Mouse (Mus musculus) lung, postnatal 0 days (tissue): ENCODE results near the gene Acad8. TPM values are rescaled to one million over a fixed set of nuclear protein-coding genes. Genes with fewer than 3 reads are reported as not detected.

Experiments
- ATAC-seq: fragments of 200-750 bp; cut with Nextera tagmentation; 2 replicates; pipeline ENCODE4 v1.8.0; 2017; ENCODE audit warnings: moderate library complexity
- DNase-seq: peaks from one replicate; pipeline ENCODE4 v3.0.0-alpha.2; 2016; ENCODE audit warnings: low spot score
- H3K27ac ChIP-seq: fragments of 300-500 bp; sonication (generic); 2 replicates; pipeline ENCODE4 v1.5.1; 2014; ENCODE audit warnings: antibody characterized with exemption, mild to moderate bottlenecking, low read length, mixed read lengths
- H3K27me3 ChIP-seq: fragments of 300-500 bp; sonication (generic); replicated peaks from 2 replicates; pipeline ENCODE4 v1.6.1; 2014; ENCODE audit warnings: low read length, mixed read lengths; ENCODE audit not compliant: insufficient read depth
- H3K36me3 ChIP-seq: fragments of 300-500 bp; sonication (generic); 2 replicates; pipeline ENCODE4 v1.6.1; 2014; ENCODE audit warnings: low read length, mixed read lengths; ENCODE audit not compliant: insufficient read depth
- H3K4me1 ChIP-seq: fragments of 300-500 bp; sonication (generic); 2 replicates; pipeline ENCODE4 v1.6.1; 2014; ENCODE audit warnings: antibody characterized with exemption, low read depth, low read length, mixed read lengths; ENCODE audit not compliant: insufficient read depth
- H3K4me2 ChIP-seq: fragments of 300-500 bp; sonication (generic); replicated peaks from 2 replicates; pipeline ENCODE4 v1.6.1; 2014; ENCODE audit warnings: low read depth, mild to moderate bottlenecking, low read length, moderate library complexity, mixed read lengths
- H3K4me3 ChIP-seq: fragments of 300-500 bp; sonication (generic); 2 replicates; pipeline ENCODE4 v1.5.1; 2014; ENCODE audit warnings: low read depth, low read length
- H3K9ac ChIP-seq: fragments of 300-500 bp; sonication (generic); replicated peaks from 2 replicates; pipeline ENCODE4 v1.6.1; 2014; ENCODE audit warnings: low read depth, mild to moderate bottlenecking
- H3K9me3 ChIP-seq: fragments of 300-500 bp; sonication (generic); 2 replicates; pipeline ENCODE4 v1.6.1; 2016; ENCODE audit warnings: low read length, mixed read lengths
- CTCF ChIP-seq: IDR thresholded peaks from 2 replicates; pipeline ENCODE4 v1.5.1; 2016; ENCODE audit warnings: antibody characterized with exemption, mild to moderate bottlenecking
- EP300 ChIP-seq: IDR thresholded peaks from 2 replicates; pipeline ENCODE4 v1.6.1; 2016; ENCODE audit warnings: antibody characterized with exemption, mild to moderate bottlenecking, control low read depth
- WGBS: fragments of 180-500 bp; shearing (Covaris S2); extraction: QIAGEN DNeasy Blood & Tissue Kit; methylation state at CpG from one replicate; pipeline ENCODE4 v1.1.7; 2014; 5-methylcytosine and 5-hydroxymethylcytosine counted together
- polyA plus RNA-seq: library from polyadenylated mRNA; unstranded; fragments of >200 nt; fragmentation: Nextera tagmentation; extraction: Ambion mirVana; gene quantifications from 2 replicates; pipeline ENCODE4 v1.2.1, GENCODE M21; 2015

The Acad8 gene
- polyA plus RNA-seq, 1 experiment from 2014 or later, result 31.6 TPM

DNA sequence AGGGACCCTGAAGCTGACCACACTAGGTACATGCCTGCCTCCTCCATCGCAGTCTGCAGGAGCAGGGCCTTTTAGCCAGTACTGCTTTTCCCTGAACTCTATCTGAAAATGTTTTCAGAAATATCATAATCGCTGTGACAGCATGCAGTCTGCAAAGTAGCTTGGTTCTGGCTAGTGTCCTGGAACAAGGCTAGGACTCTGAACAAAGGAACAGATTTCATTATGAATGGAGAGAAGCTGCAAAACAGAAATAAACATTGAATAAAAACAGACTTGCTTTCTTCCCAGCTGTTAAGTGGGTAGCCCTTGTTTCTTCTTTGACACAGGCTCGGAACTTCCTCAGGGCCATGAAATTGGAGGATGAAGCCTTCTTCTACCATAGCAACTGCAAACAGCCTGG, 5.9 kb upstream of the Acad8 start:
- H3K36me3 ChIP-seq, result peaks cover 50% of the 10 kb centered on the region
- H3K9me3 ChIP-seq, result no peaks in the 10 kb centered on the region
- H3K27ac ChIP-seq, result no peak overlapping the region
- TF ChIP-seq CTCF, result no peak
- no peak for TF ChIP-seq EP300
- no peaks in the 10 kb centered on the region for H3K27me3 ChIP-seq
- 89% methylated on average over 3 of the region's 3 CpGs for WGBS
- no peak overlapping the region for H3K4me3 ChIP-seq
- H3K9ac ChIP-seq, result no peak overlapping the region
- H3K4me1 ChIP-seq, result 0 out of 2 replicates have a peak, but pooled peaks cover 9% of the 10 kb centered on the region
- DNase-seq, result no peak
- no peak overlapping the region for H3K4me2 ChIP-seq
- no peak for ATAC-seq

- Histone ChIP-seq H3K27me3 (no peaks in the 10 kb centered on the region), H3K4me3 (peak overlapping the region; percentile 75), H3K9me3 (no peaks in the 10 kb centered on the region), H3K4me1 (0 out of 2 replicates have a peak, but pooled peaks cover 10% of the 10 kb centered on the region), H3K27ac (peak overlapping the region; percentile 80), H3K9ac (peak overlapping the region; percentile 71), H3K4me2 (peak overlapping the region; percentile 69), H3K36me3 (peaks cover 3% of the 10 kb centered on the region; the same call in 1 of the 2 replicates)
- under 1% methylated on average over 26 of the region's 29 CpGs for WGBS
- TF ChIP-seq CTCF (no peak), EP300 (no peak)
- ATAC-seq (peak; percentile 49), DNase-seq (peak; percentile 45)
Measured at GRCm38 (mm10) chr9:26998669-26999460, 501 bp downstream of the Acad8 start.

DNA sequence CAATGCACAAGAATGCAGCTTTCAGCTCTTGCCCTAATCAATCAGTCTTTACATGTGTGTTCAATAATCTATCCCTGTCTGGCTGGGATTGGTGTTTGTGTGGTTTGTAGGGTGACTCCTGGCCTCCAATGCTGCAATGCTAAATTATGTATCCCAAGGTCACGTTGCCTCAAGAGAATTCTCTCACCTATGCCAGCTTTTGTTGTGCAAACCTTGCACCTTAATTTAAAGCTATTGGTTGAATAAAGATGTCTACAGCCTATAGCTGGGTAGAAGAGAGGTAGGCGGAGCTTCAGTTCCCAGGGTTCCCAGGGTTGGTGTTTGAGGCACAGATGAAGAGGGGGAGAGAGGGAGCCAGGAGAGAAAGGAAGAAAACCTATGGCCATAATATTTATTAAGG, 1.9 kb downstream of the Acad8 start:
- H3K4me3 ChIP-seq, result no peak overlapping the region
- ATAC-seq, result no peak
- DNase-seq, result no peak
- no peak overlapping the region for H3K27ac ChIP-seq
- TF ChIP-seq CTCF (no peak), EP300 (no peak)
- H3K36me3 ChIP-seq, result no peaks in the 10 kb centered on the region
- no peak overlapping the region for H3K4me2 ChIP-seq
- H3K4me1 ChIP-seq, result 0 out of 2 replicates have a peak, but pooled peaks cover 10% of the 10 kb centered on the region
- no peak overlapping the region for H3K9ac ChIP-seq
- 94% methylated on average over 2 of the region's 2 CpGs for WGBS
- no peaks in the 10 kb centered on the region for H3K27me3 ChIP-seq
- no peaks in the 10 kb centered on the region for H3K9me3 ChIP-seq

- H3K27me3 ChIP-seq, result no peaks in the 10 kb centered on the region
- no peaks in the 10 kb centered on the region for H3K36me3 ChIP-seq
- no peak overlapping the region for H3K4me3 ChIP-seq
- no peaks in the 10 kb centered on the region for H3K9me3 ChIP-seq
- DNase-seq (peak; percentile 38), ATAC-seq (no peak)
- no peak overlapping the region for H3K4me2 ChIP-seq
- H3K4me1 ChIP-seq, result 0 out of 2 replicates have a peak, but pooled peaks cover 10% of the 10 kb centered on the region
- TF ChIP-seq CTCF, result no peak
- TF ChIP-seq EP300, result no peak
- WGBS, result 87% methylated on average over 3 of the region's 3 CpGs
- H3K27ac ChIP-seq, result no peak overlapping the region
- no peak overlapping the region for H3K9ac ChIP-seq
Measured at GRCm38 (mm10) chr9:26997062-26997461, 2.3 kb downstream of the Acad8 start.

GRCm38 (mm10) chr9:26993900-26994299, 5.5 kb downstream of the Acad8 start:
- Histone ChIP-seq H3K4me1 (no peaks in the 10 kb centered on the region), H3K4me3 (no peak overlapping the region), H3K27me3 (no peaks in the 10 kb centered on the region), H3K4me2 (no peak overlapping the region), H3K9me3 (no peaks in the 10 kb centered on the region), H3K9ac (no peak overlapping the region), H3K27ac (no peak overlapping the region), H3K36me3 (peaks cover 19% of the 10 kb centered on the region; the same call in 1 of the 2 replicates)
- WGBS, result 77% methylated on average over 3 of the region's 3 CpGs
- ATAC-seq, result no peak
- DNase-seq, result no peak
- no peak for TF ChIP-seq CTCF
- no peak for TF ChIP-seq EP300

DNA sequence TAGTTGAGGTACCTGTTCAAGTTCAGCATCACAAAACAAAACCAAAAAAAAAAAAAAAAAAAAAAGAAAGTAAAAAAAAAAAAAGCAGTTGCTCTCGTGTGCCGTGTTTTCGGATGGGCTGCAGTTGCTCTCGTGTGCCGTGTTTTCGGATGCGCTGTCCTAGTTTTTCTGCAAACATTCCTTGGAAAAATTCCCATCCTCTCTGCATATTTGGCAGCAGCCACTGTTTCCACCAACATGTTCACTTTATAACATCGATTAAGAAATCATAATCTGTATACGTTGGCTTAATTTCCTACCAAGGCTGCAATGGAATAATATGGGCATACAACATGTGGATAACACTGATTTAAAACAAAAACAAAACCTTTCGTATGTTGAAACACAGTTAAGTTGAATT, 6.2 kb downstream of the Acad8 start:
- no peaks in the 10 kb centered on the region for H3K9me3 ChIP-seq
- WGBS, result 62% methylated on average over 10 of the region's 10 CpGs
- no peak for ATAC-seq

More for the DNA sequence above, 6.2 kb downstream of the Acad8 start:
- Histone ChIP-seq H3K4me3 (no peak overlapping the region), H3K27me3 (no peaks in the 10 kb centered on the region), H3K9ac (no peak overlapping the region), H3K4me2 (no peak overlapping the region), H3K27ac (no peak overlapping the region), H3K4me1 (no peaks in the 10 kb centered on the region), H3K36me3 (peaks cover 20% of the 10 kb centered on the region; the same call in 1 of the 2 replicates)
- DNase-seq, result peak; percentile 57
- no peak for TF ChIP-seq EP300
